Mouse (Mus musculus): ENCODE results near the gene Rnf114. TPM values are rescaled to one million over a fixed set of nuclear protein-coding genes. Genes with fewer than 3 reads are reported as not detected.

Gene Rnf114
- total and polyA plus RNA-seq, 2 experiments = 44.3 to 71.0 TPM

DNA sequence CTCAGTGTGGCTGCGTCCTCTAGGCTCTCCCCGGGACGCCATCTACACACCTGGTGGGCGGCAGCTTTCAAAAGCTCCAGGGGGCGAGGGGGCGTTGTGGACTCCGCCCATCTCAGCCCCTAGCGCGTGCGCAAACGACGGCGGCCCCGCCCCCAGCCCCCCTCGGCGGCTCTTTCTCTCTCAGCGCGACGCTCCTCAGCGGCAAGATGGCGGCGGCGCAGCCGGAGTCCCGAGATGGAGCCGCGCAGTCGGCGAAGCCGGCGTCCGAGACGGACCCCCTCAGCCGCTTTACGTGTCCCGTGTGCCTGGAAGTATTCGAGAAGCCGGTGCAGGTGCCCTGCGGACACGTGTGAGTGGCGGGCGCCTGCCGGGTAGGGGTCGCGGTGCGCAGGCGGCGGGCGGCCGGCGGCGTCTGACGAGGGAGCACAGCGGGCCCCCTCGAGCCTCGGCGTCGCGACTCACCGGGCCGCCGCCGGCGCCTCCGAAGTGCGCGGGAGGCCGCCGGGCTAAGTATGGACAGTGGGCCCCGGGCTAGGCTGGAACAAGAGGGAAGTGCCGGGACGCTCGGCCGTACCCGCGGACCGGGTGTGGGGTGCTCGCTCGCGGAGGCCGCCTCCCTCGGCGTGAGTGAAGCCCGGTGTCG lies 10.9 kb downstream of the Rnf114 start:
- H3K79me2 ChIP-seq (ENCODE audit: control insufficient read depth, insufficient read depth, low read length) = peaks cover 32% of the 10 kb centered on the region; the same call in 1 of the 2 replicates

GRCm38 (mm10) chr2:167503896-167504349 lies 11.5 kb downstream of the Rnf114 start:
- H3K27ac ChIP-seq (replicated peaks; ENCODE audit: insufficient read depth, low read depth, low read length) = peak overlapping the region; percentile 97
- peak; percentile 93 for DNase-seq (ENCODE audit: extremely low read depth, low read depth, low spot score)
- peaks cover 15% of the 10 kb centered on the region; the same call in 1 of the 2 replicates for H3K36me3 ChIP-seq (ENCODE audit: control insufficient read depth, insufficient read depth, low read length)
- peaks cover 19% of the 10 kb centered on the region for H3K4me1 ChIP-seq (ENCODE audit: control insufficient read depth, insufficient read depth, low read length)
- peak overlapping the region; percentile 91 for H3K4me3 ChIP-seq (ENCODE audit: insufficient read depth, low read depth, low read length)
- no peaks in the 10 kb centered on the region for H3K27me3 ChIP-seq (ENCODE audit: control insufficient read depth, insufficient read depth, low read length)
- TF ChIP-seq CTCF (IDR thresholded peaks at IDR 0.05; ENCODE audit: low read depth, low read length) = no peak
- no peak for TF ChIP-seq POLR2A (IDR thresholded peaks at IDR 0.05; ENCODE audit: extremely low read depth, insufficient read depth, low read length)
- peak overlapping the region; percentile 95 for H3K9ac ChIP-seq (ENCODE audit: low read depth, low read length)
- H3K79me2 ChIP-seq (ENCODE audit: control insufficient read depth, insufficient read depth, low read length) = peaks cover 32% of the 10 kb centered on the region; the same call in 1 of the 2 replicates
- 0% methylated on average over 31 of the region's 32 CpGs for WGBS

More for the DNA sequence above, 10.9 kb downstream of the Rnf114 start:
- Histone ChIP-seq H3K4me3 (ENCODE audit: insufficient read depth, low read depth, low read length) (peak overlapping the region; percentile 91), H3K36me3 (ENCODE audit: control insufficient read depth, insufficient read depth, low read length) (peaks cover 10% of the 10 kb centered on the region; the same call in 1 of the 2 replicates), H3K9ac (ENCODE audit: low read depth, low read length) (peak overlapping the region; percentile 95), H3K27ac (replicated peaks; ENCODE audit: insufficient read depth, low read depth, low read length) (peak overlapping the region; percentile 97), H3K4me1 (ENCODE audit: control insufficient read depth, insufficient read depth, low read length) (peaks cover 19% of the 10 kb centered on the region), H3K27me3 (ENCODE audit: control insufficient read depth, insufficient read depth, low read length) (no peaks in the 10 kb centered on the region)
- DNase-seq (ENCODE audit: extremely low read depth, low read depth, low spot score) = no peak
- TF ChIP-seq POLR2A (IDR thresholded peaks at IDR 0.05; ENCODE audit: extremely low read depth, insufficient read depth, low read length) (peak; percentile 84), CTCF (IDR thresholded peaks at IDR 0.05; ENCODE audit: low read depth, low read length) (no peak)
- under 1% methylated on average over 85 of the region's 85 CpGs for WGBS

DNA sequence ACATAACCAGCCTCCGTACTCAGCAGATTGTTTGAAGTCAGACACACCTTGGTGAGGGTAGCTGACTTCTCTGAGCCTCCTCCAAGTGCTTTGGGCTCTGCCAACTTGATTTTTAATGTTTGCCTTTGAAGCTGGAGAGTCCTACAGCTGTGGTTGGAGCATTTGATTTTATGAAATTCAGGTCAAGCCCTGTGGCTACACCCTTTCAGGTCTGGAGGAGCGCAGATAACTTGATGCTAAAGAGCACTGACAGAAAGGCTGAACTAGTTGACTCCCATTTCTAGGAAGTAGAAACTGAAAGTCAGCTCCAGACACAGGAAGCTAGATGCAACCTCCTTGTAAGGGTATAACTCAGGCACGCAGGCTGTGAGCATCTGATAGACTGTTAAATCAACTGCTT lies 12.7 kb downstream of the Rnf114 start:
- Histone ChIP-seq H3K36me3 (ENCODE audit: control insufficient read depth, insufficient read depth, low read length) (peaks cover 21% of the 10 kb centered on the region), H3K4me1 (ENCODE audit: control insufficient read depth, insufficient read depth, low read length) (peaks cover 19% of the 10 kb centered on the region), H3K9ac (ENCODE audit: low read depth, low read length) (peak overlapping the region; percentile 50; the same call in 1 of the 2 replicates), H3K27ac (replicated peaks; ENCODE audit: insufficient read depth, low read depth, low read length) (peak overlapping the region; percentile 97), H3K27me3 (ENCODE audit: control insufficient read depth, insufficient read depth, low read length) (no peaks in the 10 kb centered on the region), H3K79me2 (ENCODE audit: control insufficient read depth, insufficient read depth, low read length) (peaks cover 35% of the 10 kb centered on the region; the same call in 1 of the 2 replicates), H3K4me3 (ENCODE audit: insufficient read depth, low read depth, low read length) (peak overlapping the region; percentile 0; the same call in 1 of the 2 replicates)
- peak; percentile 43 for DNase-seq (ENCODE audit: extremely low read depth, low read depth, low spot score)
- TF ChIP-seq POLR2A (IDR thresholded peaks at IDR 0.05; ENCODE audit: extremely low read depth, insufficient read depth, low read length) = no peak
- TF ChIP-seq CTCF (IDR thresholded peaks at IDR 0.05; ENCODE audit: low read depth, low read length) = no peak
- WGBS = 32% methylated on average over 3 of the region's 3 CpGs

- H3K4me3 ChIP-seq (ENCODE audit: insufficient read depth, low read depth, low read length) = no peak overlapping the region
- WGBS = 93% methylated on average over 10 of the region's 10 CpGs
- H3K36me3 ChIP-seq (ENCODE audit: control insufficient read depth, insufficient read depth, low read length) = peaks cover 35% of the 10 kb centered on the region
- no peaks in the 10 kb centered on the region for H3K27me3 ChIP-seq (ENCODE audit: control insufficient read depth, insufficient read depth, low read length)
- H3K4me1 ChIP-seq (ENCODE audit: control insufficient read depth, insufficient read depth, low read length) = peaks cover 21% of the 10 kb centered on the region
- no peak overlapping the region for H3K9ac ChIP-seq (ENCODE audit: low read depth, low read length)
- no peak for DNase-seq (ENCODE audit: extremely low read depth, low read depth, low spot score)
- H3K27ac ChIP-seq (replicated peaks; ENCODE audit: insufficient read depth, low read depth, low read length) = no peak overlapping the region
- TF ChIP-seq CTCF (IDR thresholded peaks at IDR 0.05; ENCODE audit: low read depth, low read length) (no peak), POLR2A (IDR thresholded peaks at IDR 0.05; ENCODE audit: extremely low read depth, insufficient read depth, low read length) (no peak)
- H3K79me2 ChIP-seq (ENCODE audit: control insufficient read depth, insufficient read depth, low read length) = peaks cover 35% of the 10 kb centered on the region; the same call in 1 of the 2 replicates
Observed at GRCm38 (mm10) chr2:167506546-167507260, 14.3 kb downstream of the Rnf114 start.

DNA sequence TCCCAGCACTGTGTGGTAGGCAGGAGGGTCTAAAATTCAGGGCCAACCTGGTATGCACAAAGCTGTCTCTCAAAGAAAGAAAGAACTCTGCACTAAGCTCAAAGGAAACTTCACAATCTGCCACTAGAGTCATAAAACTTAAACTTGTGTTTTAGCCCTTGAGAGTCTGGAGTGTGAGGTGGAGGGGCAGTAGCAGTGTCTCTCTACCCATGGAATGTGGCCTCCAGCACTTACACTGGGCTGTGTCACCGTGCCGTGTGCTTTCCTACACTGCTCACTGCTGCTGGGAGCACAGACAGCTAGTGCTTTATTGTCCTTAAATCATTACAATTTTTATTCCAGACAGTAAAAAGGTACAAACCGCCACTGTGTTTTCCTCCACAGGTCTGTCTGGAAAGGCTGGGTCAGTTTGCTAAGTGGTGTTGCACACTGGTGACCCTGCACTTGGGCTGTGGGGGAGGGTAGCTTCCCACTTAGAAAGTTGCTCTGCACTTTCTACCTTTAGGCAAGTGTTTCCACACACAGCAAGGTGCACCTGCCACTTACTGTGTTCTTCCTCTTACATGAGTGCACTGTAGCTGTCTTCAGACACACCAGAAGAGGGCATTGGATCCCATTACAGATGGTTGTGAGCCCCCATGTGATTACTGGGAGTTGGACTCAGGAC lies 15.4 kb downstream of the Rnf114 start:
- no peak for TF ChIP-seq CTCF (IDR thresholded peaks at IDR 0.05; ENCODE audit: low read depth, low read length)
- no peak for TF ChIP-seq POLR2A (IDR thresholded peaks at IDR 0.05; ENCODE audit: extremely low read depth, insufficient read depth, low read length)
- Histone ChIP-seq H3K9ac (ENCODE audit: low read depth, low read length) (no peak overlapping the region), H3K4me3 (ENCODE audit: insufficient read depth, low read depth, low read length) (no peak overlapping the region), H3K27ac (replicated peaks; ENCODE audit: insufficient read depth, low read depth, low read length) (no peak overlapping the region), H3K4me1 (ENCODE audit: control insufficient read depth, insufficient read depth, low read length) (peaks cover 16% of the 10 kb centered on the region), H3K79me2 (ENCODE audit: control insufficient read depth, insufficient read depth, low read length) (peaks cover 35% of the 10 kb centered on the region; the same call in 1 of the 2 replicates), H3K36me3 (ENCODE audit: control insufficient read depth, insufficient read depth, low read length) (peaks cover 44% of the 10 kb centered on the region), H3K27me3 (ENCODE audit: control insufficient read depth, insufficient read depth, low read length) (no peaks in the 10 kb centered on the region)
- DNase-seq (ENCODE audit: extremely low read depth, low read depth, low spot score) = no peak
- WGBS = 58% methylated on average over 3 of the region's 3 CpGs
